Mouse (Mus musculus): Measurements from ENCODE around the gene Pear1.

Pear1 gene

GRCm38 (mm10) chr3:87766284-87766667, 57.8 kb downstream of the Pear1 start:
- no peak for DNase-seq (ENCODE audit: low read depth in 1 of 2, low spot score in 2 of 2)

DNA sequence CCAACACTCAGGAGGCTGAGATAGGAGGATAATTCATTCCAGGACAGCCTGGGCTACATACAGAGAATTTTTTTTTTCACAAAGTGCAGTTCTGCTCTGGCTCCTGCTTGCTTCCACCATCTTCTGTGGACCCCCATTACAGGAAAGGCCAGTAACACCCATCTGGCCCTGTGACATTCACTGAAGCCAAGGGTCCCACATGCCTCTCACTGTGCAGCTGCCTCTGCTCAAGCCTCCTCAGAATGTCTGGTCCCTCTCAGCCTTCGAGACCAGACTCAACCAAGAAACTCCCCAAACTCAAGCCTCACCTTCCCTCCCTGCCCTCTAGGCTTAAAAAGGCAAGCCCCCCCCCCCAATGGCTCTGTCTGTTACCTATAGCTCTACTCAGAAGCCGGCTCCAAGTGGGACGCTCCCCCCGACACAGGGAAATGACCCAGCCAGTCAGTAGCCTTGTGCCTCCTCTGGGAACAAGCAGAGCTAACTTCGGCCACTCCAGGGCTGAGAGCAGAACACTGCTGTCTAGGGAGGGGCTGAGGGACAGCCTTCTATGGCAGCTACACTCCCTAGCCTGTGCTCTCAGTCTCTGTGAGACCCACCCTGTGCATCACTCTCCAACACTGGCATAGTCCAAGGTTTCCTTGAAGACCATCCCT, 58.3 kb downstream of the Pear1 start:
- DNase-seq (ENCODE audit: low read depth in 1 of 2, low spot score in 2 of 2): no peak

GRCm38 (mm10) chr3:87765091-87765490, 59.0 kb downstream of the Pear1 start:
- DNase-seq (ENCODE audit: low read depth in 1 of 2, low spot score in 2 of 2): no peak

- no peak for DNase-seq (ENCODE audit: low read depth in 1 of 2, low spot score in 2 of 2)
These were observed 59.6 kb downstream of the Pear1 start for GRCm38 (mm10) chr3:87764506-87764905.

GRCm38 (mm10) chr3:87763683-87764289, 60.3 kb downstream of the Pear1 start:
- DNase-seq (ENCODE audit: low read depth in 1 of 2, low spot score in 2 of 2): no peak

DNA sequence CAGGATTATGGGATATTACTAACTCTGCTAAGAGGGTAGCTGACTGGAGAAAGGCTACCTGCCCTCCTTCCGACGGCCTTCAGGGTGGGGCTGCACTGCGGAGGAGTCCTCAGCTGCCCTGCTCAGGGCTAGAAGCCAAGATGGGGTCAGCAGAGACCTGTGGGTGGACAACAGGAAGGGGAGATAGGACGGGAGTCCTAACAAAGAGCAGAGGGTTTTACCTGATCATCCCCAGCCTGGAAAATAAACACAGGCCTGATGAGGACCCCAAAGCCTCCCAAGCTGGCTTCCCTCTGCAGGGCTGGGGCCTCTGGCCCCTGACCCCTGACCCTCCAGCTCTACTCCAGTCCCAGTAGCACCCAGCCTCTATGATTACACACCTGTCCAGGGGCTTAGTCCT, 60.9 kb downstream of the Pear1 start:
- DNase-seq (ENCODE audit: low read depth in 1 of 2, low spot score in 2 of 2): no peak

GRCm38 (mm10) chr3:87761408-87762375, 62.4 kb downstream of the Pear1 start:
- DNase-seq (ENCODE audit: low read depth in 1 of 2, low spot score in 2 of 2): no peak

DNA sequence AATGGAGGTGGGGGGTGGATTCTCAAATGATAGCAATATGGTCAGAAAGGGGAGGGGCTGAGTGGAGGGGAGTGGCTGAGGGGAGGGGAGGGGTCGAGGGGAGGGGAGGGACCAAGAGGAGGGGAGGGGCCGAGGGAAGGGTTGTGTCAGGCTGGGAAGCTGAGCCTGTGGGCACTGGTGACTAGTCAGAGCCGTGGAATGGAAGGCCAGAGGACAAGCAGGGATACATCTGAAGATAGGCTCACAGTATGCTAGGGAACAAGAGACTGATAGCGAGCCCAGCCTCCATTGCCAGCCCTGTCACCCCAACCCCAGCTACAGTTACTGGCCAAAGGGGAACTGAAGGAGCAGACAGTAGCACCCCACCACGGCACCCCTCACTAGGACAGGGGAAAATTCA, 65.5 kb downstream of the Pear1 start:
- no peak for DNase-seq (ENCODE audit: low read depth in 1 of 2, low spot score in 2 of 2)

- no peak for DNase-seq (ENCODE audit: low read depth in 1 of 2, low spot score in 2 of 2)
These were observed 67.6 kb downstream of the Pear1 start for GRCm38 (mm10) chr3:87756488-87756887.

DNA sequence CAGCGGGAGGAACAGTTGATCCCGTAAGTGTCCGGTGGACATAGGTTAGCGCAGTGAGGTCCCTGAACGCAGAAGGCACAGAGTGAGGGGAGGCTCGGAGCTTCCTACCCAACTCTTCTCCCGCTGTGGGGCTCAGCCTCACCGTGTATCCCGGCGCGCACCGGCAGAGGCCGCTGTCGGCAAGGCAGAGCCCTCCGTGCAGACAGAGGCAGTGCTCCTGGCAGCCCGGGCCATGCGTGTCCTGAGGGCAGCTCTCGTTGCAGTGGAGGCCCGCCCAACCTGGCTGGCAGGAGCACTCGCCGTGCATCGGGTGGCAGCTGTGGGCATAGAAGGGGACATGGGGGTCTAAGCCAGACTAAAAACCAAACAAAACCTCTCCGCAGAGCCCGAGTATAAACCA, 68.1 kb downstream of the Pear1 start:
- DNase-seq (ENCODE audit: low read depth in 1 of 2, low spot score in 2 of 2): peak; percentile 13 to 47

GRCm38 (mm10) chr3:87753829-87754228, 70.3 kb downstream of the Pear1 start:
- DNase-seq (ENCODE audit: low read depth in 1 of 2, low spot score in 2 of 2): no peak

DNA sequence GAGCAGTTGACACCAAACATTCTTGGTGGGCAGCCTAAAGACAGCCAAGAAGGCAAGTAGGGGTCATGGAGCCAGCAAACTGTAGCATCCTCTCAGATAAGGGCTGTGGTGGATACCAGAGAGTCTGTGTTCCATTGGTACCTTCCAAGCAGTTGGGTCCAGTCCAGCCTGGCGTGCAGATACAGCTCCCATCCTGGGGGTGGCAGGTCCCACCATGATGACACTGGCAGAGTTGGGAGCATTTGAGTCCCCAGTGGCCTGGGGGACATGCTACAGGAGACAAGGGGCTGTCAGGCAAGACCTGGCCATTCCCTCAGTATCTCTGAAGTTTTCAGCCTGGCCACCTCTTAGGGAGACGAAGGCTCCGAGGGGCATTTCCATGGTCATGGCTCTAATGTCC, 71.5 kb downstream of the Pear1 start:
- no peak for DNase-seq (ENCODE audit: low read depth in 1 of 2, low spot score in 2 of 2)

DNA sequence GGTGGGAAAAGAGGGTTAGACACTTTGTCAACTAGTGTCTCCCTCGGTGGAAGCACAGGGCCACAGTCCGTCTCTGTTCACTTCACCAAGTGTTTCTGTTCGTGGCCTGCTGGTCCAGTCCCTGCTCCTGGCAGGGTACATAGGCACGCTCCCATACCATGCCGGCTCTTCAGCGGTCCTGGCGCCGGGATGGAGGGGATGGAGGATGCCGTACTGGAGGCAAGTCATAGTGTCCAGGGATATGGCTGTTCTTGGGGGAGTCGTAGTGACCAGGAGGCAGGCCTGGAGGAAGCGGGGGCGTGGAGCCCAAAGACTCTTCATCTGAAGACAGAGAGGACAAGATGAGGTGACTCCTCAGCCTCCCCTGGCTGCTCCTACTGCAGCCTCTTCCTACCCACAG, 74.1 kb downstream of the Pear1 start:
- no peak for DNase-seq (ENCODE audit: low read depth in 1 of 2, low spot score in 2 of 2)

- no peak for DNase-seq (ENCODE audit: low read depth in 1 of 2, low spot score in 2 of 2)
These were observed 75.1 kb downstream of the Pear1 start for GRCm38 (mm10) chr3:87749036-87749435.

GRCm38 (mm10) chr3:87748431-87748830, 75.7 kb downstream of the Pear1 start, which contains the start of gene Lrrc71:
Gene Lrrc71, minus strand, starts transcription at chr3:87748625.
- no peak for DNase-seq (ENCODE audit: low read depth in 1 of 2, low spot score in 2 of 2)

GRCm38 (mm10) chr3:87745036-87745659, 79.0 kb downstream of the Pear1 start:
- no peak for DNase-seq (ENCODE audit: low read depth in 1 of 2, low spot score in 2 of 2)

DNA sequence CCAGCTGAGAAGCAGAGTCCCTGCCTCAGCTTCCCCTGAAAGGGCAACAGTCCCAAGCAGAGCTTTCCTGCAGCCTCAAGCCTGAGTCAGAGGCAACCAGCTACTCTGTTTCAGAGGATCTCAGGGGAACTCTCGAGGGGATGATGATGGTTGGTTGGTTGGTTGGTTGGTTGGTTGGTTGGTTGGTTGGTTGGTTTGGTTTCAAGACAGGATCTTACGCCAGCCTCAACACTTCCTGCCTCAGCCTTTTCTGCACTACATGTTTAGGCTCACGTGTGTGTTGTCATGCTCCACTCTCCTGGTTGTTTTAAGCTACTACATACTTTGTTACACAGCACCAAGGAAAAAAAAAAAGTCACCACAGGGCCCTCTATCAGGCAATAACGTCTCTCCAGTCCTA, 80.2 kb downstream of the Pear1 start:
- no peak for DNase-seq (ENCODE audit: low read depth in 1 of 2, low spot score in 2 of 2)

GRCm38 (mm10) chr3:87742735-87743134, 81.4 kb downstream of the Pear1 start:
- DNase-seq (ENCODE audit: low read depth in 1 of 2, low spot score in 2 of 2): no peak

GRCm38 (mm10) chr3:87742013-87742412, 82.1 kb downstream of the Pear1 start:
- DNase-seq (ENCODE audit: low read depth in 1 of 2, low spot score in 2 of 2): no peak

DNA sequence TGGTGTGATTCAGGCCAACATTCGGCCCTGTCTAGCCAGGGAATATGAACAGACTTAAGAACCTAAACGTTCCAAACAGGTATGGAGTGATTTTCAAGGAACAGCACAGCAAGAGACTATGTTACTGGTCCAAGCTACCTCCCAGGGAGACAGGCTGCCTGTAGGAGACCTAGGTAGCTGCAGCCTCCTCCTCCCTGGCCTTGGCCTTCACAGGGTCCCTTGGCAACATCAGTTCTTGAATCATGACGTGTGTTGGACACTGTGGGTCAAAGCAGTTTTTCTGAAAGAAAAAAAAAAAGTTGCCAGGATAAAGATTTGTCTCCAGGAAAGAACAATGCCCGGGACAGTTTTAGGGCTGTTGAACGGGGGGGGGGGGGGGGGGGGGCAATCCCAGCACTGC, 85.2 kb downstream of the Pear1 start:
- DNase-seq (ENCODE audit: low read depth in 1 of 2, low spot score in 2 of 2): no peak

DNA sequence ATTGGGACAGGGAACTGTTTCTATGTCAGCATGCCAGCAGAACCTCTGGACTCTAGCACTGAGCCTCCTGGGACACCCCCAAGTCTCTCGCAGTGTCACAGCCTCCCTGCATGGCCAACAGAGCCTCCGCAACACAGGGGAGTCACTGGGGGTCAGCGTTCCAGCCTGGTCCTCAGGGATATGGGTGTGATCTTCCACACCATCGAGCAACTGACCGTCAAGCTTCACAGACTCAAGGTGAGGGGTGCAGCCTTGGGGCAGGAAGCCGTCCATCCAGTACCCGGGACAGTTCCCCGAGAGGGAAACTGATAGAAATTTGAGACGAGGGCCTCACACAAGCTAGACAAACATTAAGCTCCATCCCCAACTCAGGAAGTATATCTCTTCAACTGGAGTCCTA, 88.8 kb downstream of the Pear1 start:
- no peak for DNase-seq (ENCODE audit: low read depth in 1 of 2, low spot score in 2 of 2)
